Mouse (Mus musculus) olfactory bulb, adult 2 months (tissue): ENCODE measurements at regions not wholly inside any gene's neighbourhood (a gene's known extent, or its start where the extent isn't known, plus 50 kb on each side); places are given as distances from the start of the nearest gene placed in this dataset.

ENCODE experiments used
- CTCF ChIP-seq: fragments of 200-500 bp; IDR thresholded peaks from 2 replicates; pipeline ENCODE4 v1.5.1; 2012; ENCODE audit warnings: low read depth, mild to moderate bottlenecking, low read length, moderate library complexity; ENCODE audit not compliant: insufficient read depth
- POLR2A ChIP-seq: fragments of 200-500 bp; IDR thresholded peaks from 2 replicates; pipeline ENCODE4 v1.6.1; 2012; ENCODE audit warnings: mild to moderate bottlenecking, low read depth, low read length, moderate library complexity; ENCODE audit not compliant: insufficient read depth

DNA sequence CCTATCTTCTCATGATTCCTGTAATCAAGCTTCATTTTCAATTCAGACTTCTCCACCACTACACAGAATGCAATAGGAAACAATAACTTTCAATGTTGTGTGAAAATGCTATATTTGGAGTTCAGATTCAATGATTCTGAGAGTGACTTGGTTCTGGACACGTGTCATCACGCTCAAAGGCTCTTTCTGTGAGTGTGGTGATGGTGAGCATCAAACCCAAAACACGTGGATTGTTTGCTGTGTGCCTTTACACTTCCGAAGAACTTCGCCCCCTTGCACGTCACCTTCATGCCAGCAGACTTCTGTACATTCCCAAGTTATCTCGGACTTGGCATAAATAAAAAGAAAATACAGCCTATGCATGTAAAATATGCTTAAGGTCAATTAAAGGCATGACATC is 425.1 kb upstream of the Tbc1d2b start:
- no peak for TF ChIP-seq CTCF
- no peak for TF ChIP-seq POLR2A
